Mouse (Mus musculus): ENCODE data around the gene Gbp2b.

DNA sequence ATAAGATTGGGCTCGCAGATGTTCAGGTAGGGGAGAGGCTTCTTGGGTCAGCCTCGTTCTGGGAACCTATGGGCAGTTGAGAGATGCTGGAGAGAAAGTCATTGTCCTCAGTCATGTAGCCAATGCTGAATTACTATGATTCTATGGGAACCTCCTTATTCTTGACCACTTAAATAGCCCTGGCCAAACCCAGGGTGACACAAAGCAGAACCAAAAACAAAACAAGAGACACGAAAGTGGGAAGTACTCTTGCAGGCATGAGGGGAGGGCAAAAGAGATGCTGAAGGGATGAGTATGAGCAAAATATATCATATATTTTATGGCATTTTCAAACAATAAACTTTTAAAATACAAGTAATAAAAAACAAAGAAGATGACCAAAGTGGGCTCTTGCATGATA lies 17.5 kb upstream of the Gbp2b start:
- TF ChIP-seq CTCF (IDR thresholded peaks at IDR 0.05; ENCODE audit: extremely low read depth, insufficient read depth, insufficient read length, insufficient replicate concordance) (no peak), POLR2A (IDR thresholded peaks at IDR 0.05; ENCODE audit: low read depth, low read length) (no peak)
